Mouse (Mus musculus) MEL (cell line): Measurements from ENCODE around the gene Eef1a1. TPM values are rescaled to one million over a fixed set of nuclear protein-coding genes. Genes with fewer than 3 reads are reported as not detected.

Experiments used
- DNase-seq: peaks from one replicate; pipeline ENCODE4 v3.0.0; 2011; ENCODE audit warnings: low read depth, low spot score
- H3K27ac ChIP-seq: 2 replicates; pipeline ENCODE4 v1.5.1; 2012; ENCODE audit warnings: low read depth, mild to moderate bottlenecking, control low read depth, low read length, moderate library complexity; ENCODE audit not compliant: control insufficient read depth
- H3K27me3 ChIP-seq, 2 experiments: fragments of 150-350 bp in 1 of 2; sonication (generic) in 1 of 2; 2 replicates each; pipeline ENCODE4 v1.6.1; 2012; ENCODE audit warnings: low read length in 2 of 2, mild to moderate bottlenecking in 2 of 2, improper control_type of control experiment in 1 of 2, moderate library complexity in 1 of 2; ENCODE audit not compliant: insufficient read depth in 2 of 2, control insufficient read depth in 1 of 2
- H3K36me3 ChIP-seq, 2 experiments: 2 replicates each; pipeline ENCODE4 v1.6.1; 2012 to 2014; ENCODE audit warnings: low read length in 2 of 2, improper control_type of control experiment in 1 of 2, inconsistent platforms in 1 of 2, mild to moderate bottlenecking in 1 of 2; ENCODE audit not compliant: insufficient read depth in 2 of 2, control insufficient read depth in 1 of 2
- H3K4me1 ChIP-seq, 2 experiments: fragments of 150-350 bp in 1 of 2; sonication (generic) in 1 of 2; 2 replicates each; pipeline ENCODE4 v1.6.1; 2012; ENCODE audit warnings: low read length in 2 of 2, improper control_type of control experiment in 1 of 2, mild to moderate bottlenecking in 1 of 2; ENCODE audit not compliant: insufficient read depth in 2 of 2, control insufficient read depth in 1 of 2
- H3K4me3 ChIP-seq, 2 experiments: fragments of 150-350 bp in 1 of 2; sonication (generic) in 1 of 2; 2 replicates each; pipeline ENCODE4 v1.5.1; 2012; ENCODE audit warnings: low read depth in 2 of 2, low read length in 2 of 2, mild to moderate bottlenecking in 2 of 2, moderate library complexity in 2 of 2, control low read depth in 1 of 2, improper control_type of control experiment in 1 of 2; ENCODE audit not compliant: control insufficient read depth in 1 of 2, insufficient read depth in 1 of 2
- H3K79me2 ChIP-seq: 2 replicates; pipeline ENCODE4 v1.6.1; 2012; ENCODE audit warnings: mild to moderate bottlenecking, low read length, moderate library complexity; ENCODE audit not compliant: control insufficient read depth, poor library complexity, insufficient read depth
- H3K9ac ChIP-seq: 2 replicates; pipeline ENCODE4 v1.6.1; 2012; ENCODE audit warnings: low read depth, mild to moderate bottlenecking, control low read depth, low read length, moderate library complexity; ENCODE audit not compliant: control insufficient read depth, poor library complexity, severe bottlenecking
- H3K9me3 ChIP-seq: fragments of 150-350 bp; sonication (generic); replicated peaks from 2 replicates; pipeline ENCODE4 v1.6.1; 2012; ENCODE audit warnings: mild to moderate bottlenecking, low read length, improper control_type of control experiment, moderate library complexity; ENCODE audit not compliant: insufficient read depth
- BHLHE40 ChIP-seq: IDR thresholded peaks from 2 replicates; pipeline ENCODE4 v1.6.1; 2012; ENCODE audit warnings: low read depth, mild to moderate bottlenecking, inconsistent platforms, low read length, improper control_type of control experiment, borderline replicate concordance
- CHD1 ChIP-seq: IDR thresholded peaks from 2 replicates; pipeline ENCODE4 v1.6.1; 2012; ENCODE audit warnings: low read depth, mild to moderate bottlenecking, inconsistent platforms, low read length, improper control_type of control experiment
- ELF1 ChIP-seq: IDR thresholded peaks from 2 replicates; pipeline ENCODE4 v1.6.1; 2014; ENCODE audit warnings: low read depth, mild to moderate bottlenecking, inconsistent platforms, low read length, improper control_type of control experiment, moderate library complexity
- EP300 ChIP-seq, 2 experiments: IDR thresholded peaks; 2 replicates each; pipeline ENCODE4 v1.6.1; 2011; ENCODE audit warnings: improper control_type of control experiment in 2 of 2, low read length in 2 of 2, low read depth in 1 of 2, mild to moderate bottlenecking in 1 of 2
- GABPA ChIP-seq: IDR thresholded peaks from 2 replicates; pipeline ENCODE4 v1.6.1; 2012; ENCODE audit warnings: low read depth, mild to moderate bottlenecking, inconsistent platforms, low read length, improper control_type of control experiment, moderate library complexity
- GATA1 ChIP-seq: IDR thresholded peaks from 2 replicates; pipeline ENCODE4 v1.6.1; 2011; ENCODE audit warnings: low read depth, low read length, improper control_type of control experiment
- HCFC1 ChIP-seq: IDR thresholded peaks from 2 replicates; pipeline ENCODE4 v1.6.1; 2012; ENCODE audit warnings: low read depth, mild to moderate bottlenecking, inconsistent platforms, low read length, improper control_type of control experiment, moderate library complexity
- KAT2A ChIP-seq: conservative IDR thresholded peaks from 2 replicates; pipeline ENCODE4 v1.6.1; 2012; ENCODE audit warnings: low read depth, low read length, improper control_type of control experiment, inconsistent platforms
- MAX ChIP-seq: IDR thresholded peaks from 2 replicates; pipeline ENCODE4 v1.6.1; 2011; ENCODE audit warnings: low read length, improper control_type of control experiment
- MAZ ChIP-seq: IDR thresholded peaks from 2 replicates; pipeline ENCODE4 v1.6.1; 2012; ENCODE audit warnings: low read depth, mild to moderate bottlenecking, inconsistent platforms, low read length, improper control_type of control experiment
- MEF2A ChIP-seq: IDR thresholded peaks from 2 replicates; pipeline ENCODE4 v1.6.1; 2014; ENCODE audit warnings: low read depth, mild to moderate bottlenecking, inconsistent platforms, low read length, improper control_type of control experiment; ENCODE audit not compliant: poor library complexity, insufficient replicate concordance, severe bottlenecking; ENCODE audit errors: extremely low read depth
- MXI1 ChIP-seq: IDR thresholded peaks from 2 replicates; pipeline ENCODE4 v1.6.1; 2011; ENCODE audit warnings: mild to moderate bottlenecking, low read depth, low read length, improper control_type of control experiment
- MYC ChIP-seq: IDR thresholded peaks from 2 replicates; pipeline ENCODE4 v1.6.1; 2011; ENCODE audit warnings: low read depth, mild to moderate bottlenecking, low read length, improper control_type of control experiment, moderate library complexity
- NELFE ChIP-seq: IDR thresholded peaks from 2 replicates; pipeline ENCODE4 v1.6.1; 2011; ENCODE audit warnings: low read depth, low read length, improper control_type of control experiment
- POLR2A ChIP-seq, 2 experiments: IDR thresholded peaks; 2 replicates each; pipeline ENCODE4 v1.6.1; 2011 to 2012; ENCODE audit warnings: low read length in 2 of 2, mild to moderate bottlenecking in 2 of 2, control low read depth in 1 of 2, improper control_type of control experiment in 1 of 2, low read depth in 1 of 2, moderate library complexity in 1 of 2; ENCODE audit not compliant: control insufficient read depth in 1 of 2, insufficient read depth in 1 of 2, poor library complexity in 1 of 2
- POLR2AphosphoS2 ChIP-seq: IDR thresholded peaks from 2 replicates; pipeline ENCODE4 v1.6.1; 2011; ENCODE audit warnings: low read length, improper control_type of control experiment
- RAD21 ChIP-seq: IDR thresholded peaks from 2 replicates; pipeline ENCODE4 v1.6.1; 2011; ENCODE audit warnings: mild to moderate bottlenecking, low read depth, low read length, improper control_type of control experiment
- RCOR1 ChIP-seq: IDR thresholded peaks from 2 replicates; pipeline ENCODE4 v1.6.1; 2012; ENCODE audit warnings: low read depth, mild to moderate bottlenecking, inconsistent platforms, low read length, improper control_type of control experiment
- SIN3A ChIP-seq: IDR thresholded peaks from 2 replicates; pipeline ENCODE4 v1.6.1; 2012; ENCODE audit warnings: low read length, improper control_type of control experiment, inconsistent platforms
- SMC3 ChIP-seq: IDR thresholded peaks from 2 replicates; pipeline ENCODE4 v1.6.1; 2011; ENCODE audit warnings: low read depth, low read length, improper control_type of control experiment
- TAL1 ChIP-seq: IDR thresholded peaks from 2 replicates; pipeline ENCODE4 v1.6.1; 2012; ENCODE audit warnings: mild to moderate bottlenecking, inconsistent platforms, low read length, moderate library complexity, mixed read lengths
- TBP ChIP-seq: IDR thresholded peaks from 2 replicates; pipeline ENCODE4 v1.8.0; 2011; ENCODE audit warnings: low read depth, low read length, improper control_type of control experiment
- TCF12 ChIP-seq: IDR thresholded peaks from 2 replicates; pipeline ENCODE4 v1.6.1; 2014; ENCODE audit warnings: low read depth, mild to moderate bottlenecking, inconsistent platforms, low read length, improper control_type of control experiment, moderate library complexity
- UBTF ChIP-seq: IDR thresholded peaks from 2 replicates; pipeline ENCODE4 v1.6.1; 2012; ENCODE audit warnings: low read depth, mild to moderate bottlenecking, inconsistent platforms, low read length, improper control_type of control experiment, moderate library complexity, borderline replicate concordance; ENCODE audit not compliant: insufficient read depth
- USF1 ChIP-seq: IDR thresholded peaks from 2 replicates; pipeline ENCODE4 v1.6.1; 2014; ENCODE audit warnings: low read depth, mild to moderate bottlenecking, inconsistent platforms, low read length, improper control_type of control experiment, moderate library complexity
- ZC3H11A ChIP-seq: IDR thresholded peaks from 2 replicates; pipeline ENCODE4 v1.6.1; 2012; ENCODE audit warnings: low read depth, mild to moderate bottlenecking, inconsistent platforms, low read length, improper control_type of control experiment
- ZKSCAN1 ChIP-seq: IDR thresholded peaks from 2 replicates; pipeline ENCODE4 v1.6.1; 2012; ENCODE audit warnings: low read depth, mild to moderate bottlenecking, inconsistent platforms, low read length, improper control_type of control experiment, moderate library complexity
- ZMIZ1 ChIP-seq: IDR thresholded peaks from 2 replicates; pipeline ENCODE4 v1.6.1; 2012; ENCODE audit warnings: low read depth, mild to moderate bottlenecking, inconsistent platforms, low read length, improper control_type of control experiment, moderate library complexity
- ZNF384 ChIP-seq: IDR thresholded peaks from 2 replicates; pipeline ENCODE4 v1.6.1; 2012; ENCODE audit warnings: low read depth, mild to moderate bottlenecking, inconsistent platforms, low read length, improper control_type of control experiment
- polyA plus RNA-seq, 2 experiments: library from polyadenylated mRNA; stranded (reverse) in 1 of 2; unstranded in 1 of 2; fragments of >175 nt in 1 of 2; fragments of >200 nt in 1 of 2; gene quantifications; 2 replicates each; pipeline versions ENCODE4 v1.2.1 to v1.2.4; 2012; ENCODE audit warnings: low replicate concordance in 2 of 2, low read depth in 1 of 2; ENCODE audit not compliant: insufficient read length in 2 of 2, insufficient read depth in 1 of 2, missing spikeins in 1 of 2
- total RNA-seq: library from RNA; depleted of rRNA; stranded (reverse); fragments of 300-350 nt; gene quantifications from 2 replicates; pipeline ENCODE4 v1.2.3, GENCODE M21; 2012

Gene Eef1a1
- total and polyA plus RNA-seq, 3 experiments, result 11,701 to 60,504 (median 13,182) TPM

DNA sequence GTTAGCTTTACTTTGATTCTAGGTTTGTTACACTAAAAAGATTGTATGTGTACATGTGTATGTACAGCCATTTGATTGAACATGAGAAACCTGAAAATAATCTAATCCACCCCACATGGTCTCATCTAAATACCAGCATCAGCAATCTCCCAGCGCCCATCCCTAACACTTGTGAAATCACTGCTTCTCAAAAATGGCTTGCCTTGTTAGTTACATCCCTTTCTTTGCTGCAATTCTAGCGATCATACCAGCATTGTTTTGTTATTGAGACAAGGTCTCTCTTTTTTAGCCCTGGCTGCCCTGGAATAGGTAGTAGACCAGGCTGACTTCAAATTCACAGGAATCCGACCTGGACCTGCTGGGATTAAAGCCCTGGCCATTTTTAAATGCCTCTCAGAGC is 6.6 kb downstream of the Eef1a1 start:
- no peak for DNase-seq
- no peaks in the 10 kb centered on the region for H3K9me3 ChIP-seq
- 0 out of 2 replicates have a peak, but pooled peaks have one; percentile 46 for TF ChIP-seq RCOR1
- TF ChIP-seq CHD1, result no peak
- peaks cover 0 to 3% of the 10 kb centered on the region in 2 experiments; a peak in 2 of 4 replicates for H3K4me1 ChIP-seq
- H3K36me3 ChIP-seq, result peaks cover 10 to 14% of the 10 kb centered on the region in 2 experiments
- H3K27ac ChIP-seq, result no peak overlapping the region
- H3K27me3 ChIP-seq, result peaks cover 0 to 4% of the 10 kb centered on the region in 2 experiments; a peak in 2 of 4 replicates
- H3K79me2 ChIP-seq, result peaks cover 30% of the 10 kb centered on the region
- H3K9ac ChIP-seq, result peak overlapping the region; percentile 95
- peak overlapping the region; percentile 46 to 86 for H3K4me3 ChIP-seq

DNA sequence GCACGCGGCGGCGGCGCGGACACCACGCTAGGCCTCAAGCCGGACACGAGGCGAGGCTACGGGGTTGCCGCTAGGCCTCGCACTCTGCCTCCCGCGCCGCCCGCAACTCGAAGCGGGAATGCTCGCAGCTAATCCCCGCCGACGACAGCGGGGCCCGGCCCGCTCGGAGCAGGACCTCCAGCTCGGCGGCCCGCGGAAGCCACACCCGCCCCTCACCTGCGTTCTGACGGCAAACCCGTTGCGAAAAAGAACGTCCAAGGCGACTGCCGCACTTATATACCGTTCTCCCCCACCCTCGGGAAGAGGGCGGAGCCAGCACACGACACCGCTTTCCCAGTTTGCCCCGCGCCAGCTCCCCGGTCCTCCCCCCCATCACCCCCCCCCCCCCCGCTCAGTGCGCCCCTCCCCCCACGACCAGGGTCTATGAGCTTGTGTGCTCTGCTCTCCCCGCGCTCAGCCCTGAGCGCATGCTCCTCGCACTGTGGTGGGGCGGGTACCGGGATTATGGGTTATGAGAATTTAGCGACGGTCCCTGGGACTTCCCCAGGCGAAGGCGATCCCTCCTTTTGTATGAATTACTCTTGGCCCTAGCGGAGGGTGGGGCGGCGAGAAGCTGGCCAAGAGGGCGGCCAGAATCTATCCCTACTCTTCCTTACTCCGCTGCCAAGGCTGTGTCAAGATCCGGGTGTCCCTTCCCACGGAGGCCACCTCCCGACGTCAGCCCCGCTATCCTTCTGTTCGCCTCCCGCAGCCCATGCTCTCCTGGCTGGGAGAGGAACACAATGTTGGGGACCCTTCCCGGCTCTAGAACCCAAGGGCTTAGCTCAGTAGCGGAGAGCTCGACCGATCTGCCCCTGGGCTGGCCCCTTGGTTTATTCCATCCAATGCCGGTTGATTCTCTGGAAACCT is 7.3 kb downstream of the Eef1a1 start:
- Histone ChIP-seq H3K4me3 (peak overlapping the region; percentile 86 to 88), H3K9me3 (no peaks in the 10 kb centered on the region)
- TF ChIP-seq ZC3H11A (no peak), MEF2A (no peak), MXI1 (peak; percentile 18; the same call in 1 of the 2 replicates), RCOR1 (no peak), SIN3A (peak; percentile 91), CHD1 (no peak), KAT2A (peak; percentile 67; the same call in 1 of the 2 replicates), GABPA (no peak), HCFC1 (peak; percentile 86), TAL1 (no peak), ZNF384 (no peak), NELFE (peak; percentile 99), RAD21 (no peak), EP300 (IDR thresholded peaks at IDR 0.05; ENCODE audit: low read depth in 1 of 2, low read length in 2 of 2) (peak in 1 of 2 experiments; percentile 4; a peak in 1 of 4 replicates), TCF12 (peak; percentile 82), ZKSCAN1 (no peak), MYC (peak; percentile 79), SMC3 (no peak), POLR2AphosphoS2 (peak; percentile 95), ZMIZ1 (peak; percentile 100), POLR2A (IDR thresholded peaks at IDR 0.05; ENCODE audit: control insufficient read depth in 1 of 2, insufficient read depth in 1 of 2, low read depth in 1 of 2, low read length in 2 of 2, poor library complexity in 1 of 2) (peak; percentile 96 to 98), MAZ (peak; percentile 99), MAX (no peak; the same call in none of the 2 replicates), TBP (peak; percentile 98), BHLHE40 (no peak), GATA1 (no peak), USF1 (no peak), UBTF (0 out of 2 replicates have a peak, but pooled peaks have one; percentile 76), ELF1 (peak; percentile 42; the same call in 1 of the 2 replicates)

More for the DNA sequence above, 7.3 kb downstream of the Eef1a1 start:
- Histone ChIP-seq H3K27me3 (0 out of 4 replicates have a peak, but pooled peaks cover 0 to 4% of the 10 kb centered on the region in 2 experiments), H3K27ac (peak overlapping the region; percentile 86), H3K36me3 (peaks cover 10 to 16% of the 10 kb centered on the region in 2 experiments), H3K79me2 (peaks cover 30% of the 10 kb centered on the region), H3K4me1 (peaks cover 0 to 3% of the 10 kb centered on the region in 2 experiments; a peak in 2 of 4 replicates), H3K9ac (peak overlapping the region; percentile 95)
- DNase-seq, result peak; percentile 98
